In genomic region chr2:174191516-174191915, GRCm38 (mm10) we compare ENCODE assay signal across 26 mouse cellular contexts.
DNase-seq lines count a peak whose midpoint lies in the region; ATAC-seq lines count a peak whose summit lies in the region.
"Had no signal": no experiment of that assay in that cellular context is flagged by ENCODE, and none has a peak within 500 bp of the region (broad histone marks: within the 10 kb centered on the region; RNA-seq: fewer than 3 reads in every experiment).

No protein-coding gene starts in this region.

- ATAC-seq in forebrain, embryonic 11.5 days (replicated peaks; ENCODE audit: low FRiP score) = no peak
- ATAC-seq in forebrain, embryonic 13.5 days = no peak
- no peak for ATAC-seq in granulocyte monocyte progenitor cell, adult 5-6 weeks (replicated peaks; ENCODE audit: poor library complexity, severe bottlenecking)
- ATAC-seq: activated CD4-positive, CD25-positive, alpha-beta regulatory T cell, adult 4 months; CD4-positive, CD25-positive, alpha-beta regulatory T cell, adult 4 months; forebrain, embryonic 14.5 days; forebrain, embryonic 16.5 days; Patski had no signal

- no peak overlapping the region for H3K9ac ChIP-seq in forebrain, embryonic 11.5 days (ENCODE audit: low read length)
- H3K9ac ChIP-seq in forebrain, embryonic 13.5 days = no peak overlapping the region
- H3K9ac ChIP-seq: embryonic facial prominence, embryonic 13.5 days; embryonic facial prominence, embryonic 15.5 days had no signal

- H3K27me3 ChIP-seq in forebrain, embryonic 11.5 days (ENCODE audit: control insufficient read depth, insufficient read depth, low read length) = no peaks in the 10 kb centered on the region
- H3K27me3 ChIP-seq in forebrain, embryonic 13.5 days = no peaks in the 10 kb centered on the region
- no peaks in the 10 kb centered on the region for H3K27me3 ChIP-seq in heart, embryonic 10.5 days (ENCODE audit: insufficient read depth, poor library complexity, severe bottlenecking)
- H3K27me3 ChIP-seq: embryonic facial prominence, embryonic 13.5 days; embryonic facial prominence, embryonic 15.5 days had no signal

- H3K27ac ChIP-seq in forebrain, embryonic 11.5 days (ENCODE audit: low read depth, low read length) = no peak overlapping the region
- H3K27ac ChIP-seq in forebrain, embryonic 13.5 days = no peak overlapping the region
- H3K27ac ChIP-seq in heart, embryonic 10.5 days = no peak overlapping the region
- H3K27ac ChIP-seq: embryonic facial prominence, embryonic 13.5 days; embryonic facial prominence, embryonic 15.5 days; forebrain, embryonic 10.5 days had no signal

- H3K4me1 ChIP-seq in forebrain, embryonic 11.5 days (replicated peaks; ENCODE audit: control insufficient read depth, insufficient read depth, low read length) = no peaks in the 10 kb centered on the region
- no peaks in the 10 kb centered on the region for H3K4me1 ChIP-seq in forebrain, embryonic 13.5 days
- no peaks in the 10 kb centered on the region for H3K4me1 ChIP-seq in heart, embryonic 10.5 days
- H3K4me1 ChIP-seq: embryonic facial prominence, embryonic 13.5 days; embryonic facial prominence, embryonic 15.5 days; forebrain, embryonic 10.5 days had no signal

- H3K4me3 ChIP-seq in forebrain, embryonic 11.5 days (ENCODE audit: low read depth, low read length) = no peak overlapping the region
- H3K4me3 ChIP-seq in forebrain, embryonic 13.5 days = no peak overlapping the region
- H3K4me3 ChIP-seq in heart, embryonic 10.5 days = no peak overlapping the region
- H3K4me3 ChIP-seq: embryonic facial prominence, embryonic 13.5 days; embryonic facial prominence, embryonic 15.5 days; erythroblast, embryonic 14.5 days; forebrain, embryonic 10.5 days had no signal

- H3K4me2 ChIP-seq in forebrain, embryonic 11.5 days (ENCODE audit: low read depth, low read length, severe bottlenecking) = no peak overlapping the region
- no peak overlapping the region for H3K4me2 ChIP-seq in forebrain, embryonic 13.5 days
- H3K4me2 ChIP-seq: embryonic facial prominence, embryonic 13.5 days; embryonic facial prominence, embryonic 15.5 days had no signal

- no peaks in the 10 kb centered on the region; the same call in 1 of the 2 replicates for H3K9me3 ChIP-seq in forebrain, embryonic 11.5 days (ENCODE audit: control insufficient read depth, low read length)
- no peaks in the 10 kb centered on the region for H3K9me3 ChIP-seq in forebrain, embryonic 13.5 days (replicated peaks)
- no peaks in the 10 kb centered on the region; the same call in 1 of the 2 replicates for H3K9me3 ChIP-seq in heart, embryonic 10.5 days
- H3K9me3 ChIP-seq: embryonic facial prominence, embryonic 15.5 days had no signal

- H3K36me3 ChIP-seq in forebrain, embryonic 11.5 days (ENCODE audit: control insufficient read depth, insufficient read depth, low read length) = no peaks in the 10 kb centered on the region
- no peaks in the 10 kb centered on the region for H3K36me3 ChIP-seq in forebrain, embryonic 13.5 days (ENCODE audit: poor library complexity, severe bottlenecking)
- H3K36me3 ChIP-seq in heart, embryonic 10.5 days = no peaks in the 10 kb centered on the region
- H3K36me3 ChIP-seq: embryonic facial prominence, embryonic 13.5 days; embryonic facial prominence, embryonic 15.5 days; forebrain, embryonic 10.5 days; G1E had no signal

- DNase-seq in forebrain, embryonic 11.5 days (ENCODE audit: low spot score) = peak; percentile 14
- DNase-seq in heart, embryonic 10.5 days (ENCODE audit: low spot score) = peak; percentile 57
- no peak for DNase-seq in heart, adult 8-10 months (ENCODE audit: low spot score)
- DNase-seq in urinary bladder, postnatal 4 days (ENCODE audit: low spot score in 2 of 2) = peak; percentile 7 to 20
- no peak for DNase-seq in urinary bladder, adult 18-20 months (ENCODE audit: low spot score in 2 of 2)
- DNase-seq: adrenal gland, adult 8-10 months; adrenal gland, postnatal 14 days; adrenal gland, postnatal 36 days; B cell, adult 2 months; cerebellum, adult 11-12 months; cerebellum, adult 2 months; cerebellum, adult 9-10 months; cerebellum, postnatal 10 days; cerebellum, postnatal 25 days had no signal

- 77% methylated on average over 2 of the region's 2 CpGs for WGBS in forebrain, embryonic 11.5 days
- 74% methylated on average over 2 of the region's 2 CpGs for WGBS in forebrain, embryonic 13.5 days
- WGBS in heart, embryonic 10.5 days = 76% methylated on average over 2 of the region's 2 CpGs

Comparison
In these comparisons a context has a peak if more than half of its experiments do, and no peak if none do; other contexts are left out.
1. DNase-seq: peak in forebrain, embryonic 11.5 days (single experiment), heart, embryonic 10.5 days (single experiment) and urinary bladder, postnatal 4 days (2 of 2); none in heart, adult 8-10 months (single experiment) and urinary bladder, adult 18-20 months (0 of 2).